Mouse (Mus musculus) kidney, postnatal 0 days (tissue): ENCODE measurements around the gene Htr7. TPM values are rescaled to one million over a fixed set of nuclear protein-coding genes. Genes with fewer than 3 reads are reported as not detected.

Experiments
- ATAC-seq: fragments of 200-750 bp; cut with Nextera tagmentation; replicated peaks from 2 replicates; pipeline ENCODE4 v1.8.0; 2017; ENCODE audit warnings: low read depth, moderate number of reproducible peaks, moderate TSS enrichment, moderate library complexity; ENCODE audit not compliant: low FRiP score
- DNase-seq: peaks from one replicate; pipeline ENCODE4 v3.0.0-alpha.2; 2016; ENCODE audit warnings: low spot score
- H3K27ac ChIP-seq: fragments of 300-500 bp; sonication (generic); 2 replicates; pipeline ENCODE4 v1.5.1; 2014; ENCODE audit warnings: mild to moderate bottlenecking
- H3K27me3 ChIP-seq: fragments of 300-500 bp; sonication (generic); 2 replicates; pipeline ENCODE4 v1.6.1; 2014; ENCODE audit warnings: low read length, mixed read lengths; ENCODE audit not compliant: insufficient read depth
- H3K36me3 ChIP-seq: fragments of 300-500 bp; sonication (generic); 2 replicates; pipeline ENCODE4 v1.6.1; 2014; ENCODE audit warnings: low read length, mixed read lengths; ENCODE audit not compliant: insufficient read depth
- H3K4me1 ChIP-seq: fragments of 300-500 bp; sonication (generic); replicated peaks from 2 replicates; pipeline ENCODE4 v1.6.1; 2014; ENCODE audit warnings: antibody characterized with exemption, low read length, mixed read lengths; ENCODE audit not compliant: insufficient read depth
- H3K4me2 ChIP-seq: fragments of 300-500 bp; sonication (generic); 2 replicates; pipeline ENCODE4 v1.6.1; 2014; ENCODE audit warnings: mild to moderate bottlenecking, low read length, moderate library complexity, mixed read lengths
- H3K4me3 ChIP-seq: fragments of 300-500 bp; sonication (generic); replicated peaks from 2 replicates; pipeline ENCODE4 v1.5.1; 2014; ENCODE audit warnings: low read depth, low read length
- H3K9ac ChIP-seq: fragments of 300-500 bp; sonication (generic); 2 replicates; pipeline ENCODE4 v1.6.1; 2014; ENCODE audit warnings: low read depth, low read length
- H3K9me3 ChIP-seq: fragments of 300-500 bp; sonication (generic); replicated peaks from 2 replicates; pipeline ENCODE4 v1.6.1; 2016; ENCODE audit warnings: low read length, inconsistent platforms, mixed read lengths
- CTCF ChIP-seq: IDR thresholded peaks from 2 replicates; pipeline ENCODE4 v1.5.1; 2016; ENCODE audit warnings: antibody characterized with exemption, low read depth, mild to moderate bottlenecking, moderate library complexity
- WGBS: fragments of 180-500 bp; shearing (Covaris S2); extraction: QIAGEN DNeasy Blood & Tissue Kit; methylation state at CpG from one replicate; pipeline ENCODE4 v1.1.7; 2014; 5-methylcytosine and 5-hydroxymethylcytosine counted together
- polyA plus RNA-seq: library from polyadenylated mRNA; unstranded; fragments of >200 nt; fragmentation: Nextera tagmentation; extraction: Ambion mirVana; gene quantifications from 2 replicates; pipeline ENCODE4 v1.2.1, GENCODE M21; 2015

Htr7 gene
- polyA plus RNA-seq, 1 experiment from 2014 or later: 0.08 TPM

- Histone ChIP-seq H3K4me3 (no peak overlapping the region), H3K9me3 (no peaks in the 10 kb centered on the region), H3K36me3 (no peaks in the 10 kb centered on the region), H3K4me2 (no peak overlapping the region), H3K9ac (no peak overlapping the region), H3K27ac (no peak overlapping the region), H3K4me1 (no peaks in the 10 kb centered on the region), H3K27me3 (no peaks in the 10 kb centered on the region)
- DNase-seq (peak; percentile 11), ATAC-seq (peak; percentile 36; the same call in 1 of the 2 replicates)
- TF ChIP-seq CTCF: no peak
- 37% methylated on average over 5 of the region's 5 CpGs for WGBS
These were observed 132.9 kb downstream of the Htr7 start for GRCm38 (mm10) chr19:35924418-35924817.

Other genes with a start within 250 kb of the Htr7 start
- gene Rpp30, start 26.2 kb upstream of the Htr7 start, polyA plus RNA-seq: 66.3 and 67.3 TPM in 2 replicates
- 0.66 and 0.83 TPM in 2 replicates for gene Ankrd1, start 62.6 kb upstream of the Htr7 start, polyA plus RNA-seq